Mouse (Mus musculus) CH12.LX (cell line): Measurements from ENCODE around the gene Plxdc1. TPM values are rescaled to one million over a fixed set of nuclear protein-coding genes. Genes with fewer than 3 reads are reported as not detected.
A peak's percentile ranks its signal among the peaks of the same experiment; 100 is the strongest.

Source experiments
- DNase-seq: peaks from one replicate; pipeline ENCODE4 v3.0.0-alpha.2; 2013; ENCODE audit errors: extremely low read depth
- H3K27ac ChIP-seq: 2 replicates; pipeline ENCODE4 v1.5.1; 2012; ENCODE audit warnings: low read depth, mild to moderate bottlenecking, control low read depth, moderate library complexity; ENCODE audit not compliant: insufficient read depth
- H3K27me3 ChIP-seq: replicated peaks from 2 replicates; pipeline ENCODE3; 2012; ENCODE audit warnings: inconsistent platforms
- H3K36me3 ChIP-seq, 2 experiments: replicated peaks in 1 of 2; 2 replicates each; pipeline versions ENCODE3 to v1.6.1; 2012; ENCODE audit warnings: inconsistent platforms in 1 of 2, low read length in 1 of 2, mild to moderate bottlenecking in 1 of 2, mixed read lengths in 1 of 2, moderate library complexity in 1 of 2; ENCODE audit not compliant: control insufficient read depth in 1 of 2, insufficient read depth in 1 of 2
- H3K4me1 ChIP-seq, 2 experiments: 2 replicates each; pipeline ENCODE4 v1.6.1; 2012; ENCODE audit warnings: inconsistent platforms in 1 of 2, moderate library complexity in 1 of 2; ENCODE audit not compliant: insufficient read depth in 2 of 2, control insufficient read depth in 1 of 2
- H3K4me2 ChIP-seq: 2 replicates; pipeline ENCODE4 v1.6.1; 2012; ENCODE audit warnings: low read depth, mild to moderate bottlenecking, control low read depth; ENCODE audit not compliant: poor library complexity, insufficient read depth, severe bottlenecking
- H3K4me3 ChIP-seq, 3 experiments: fragments of 150-350 bp in 1 of 3; sonication (generic) in 1 of 3; replicated peaks in 1 of 3; 2 replicates each; pipeline versions ENCODE3 to v1.5.1; 2011 to 2012; ENCODE audit warnings: low read depth in 2 of 3, low read length in 2 of 3, mild to moderate bottlenecking in 2 of 3, moderate library complexity in 2 of 3, control low read depth in 1 of 3, improper control_type of control experiment in 1 of 3, inconsistent platforms in 1 of 3, mixed read lengths in 1 of 3; ENCODE audit not compliant: poor library complexity in 1 of 3
- H3K79me2 ChIP-seq: replicated peaks from 2 replicates; pipeline ENCODE4 v1.6.1; 2012; ENCODE audit warnings: mild to moderate bottlenecking, moderate library complexity; ENCODE audit not compliant: control insufficient read depth, poor library complexity, insufficient read depth, severe bottlenecking; ENCODE audit errors: extremely low read depth
- H3K9ac ChIP-seq: 2 replicates; pipeline ENCODE4 v1.6.1; 2012; ENCODE audit warnings: low read depth, mild to moderate bottlenecking, control low read depth, moderate library complexity; ENCODE audit not compliant: insufficient read depth
- H3K9me3 ChIP-seq: replicated peaks from 2 replicates; pipeline ENCODE3; 2012; ENCODE audit warnings: low read length, inconsistent platforms, mixed read lengths
- BHLHE40 ChIP-seq: IDR thresholded peaks from 2 replicates; pipeline ENCODE4 v1.6.1; 2011; ENCODE audit warnings: mild to moderate bottlenecking, low read depth, low read length, improper control_type of control experiment
- CHD1 ChIP-seq: IDR thresholded peaks from 2 replicates; pipeline ENCODE4 v1.6.1; 2012; ENCODE audit warnings: low read depth, low read length, improper control_type of control experiment, inconsistent platforms
- CHD2 ChIP-seq: IDR thresholded peaks from 2 replicates; pipeline ENCODE4 v1.6.1; 2011; ENCODE audit warnings: low read length, improper control_type of control experiment
- CTCF ChIP-seq, 2 experiments: IDR thresholded peaks in 1 of 2; conservative IDR thresholded peaks in 1 of 2; 2 replicates each; pipeline ENCODE4 v1.5.1; 2011 to 2012; ENCODE audit warnings: low read depth in 2 of 2, low read length in 2 of 2, improper control_type of control experiment in 1 of 2, inconsistent platforms in 1 of 2, mild to moderate bottlenecking in 1 of 2, moderate library complexity in 1 of 2
- E2F4 ChIP-seq: IDR thresholded peaks from 2 replicates; pipeline ENCODE4 v1.6.1; 2011; ENCODE audit warnings: low read depth, low read length, improper control_type of control experiment; ENCODE audit not compliant: insufficient replicate concordance
- ELF1 ChIP-seq: IDR thresholded peaks from 2 replicates; pipeline ENCODE4 v1.6.1; 2014; ENCODE audit warnings: low read depth, mild to moderate bottlenecking, inconsistent platforms, low read length, improper control_type of control experiment
- EP300 ChIP-seq: IDR thresholded peaks from 2 replicates; pipeline ENCODE4 v1.6.1; 2011; ENCODE audit warnings: low read length, improper control_type of control experiment
- ETS1 ChIP-seq: conservative IDR thresholded peaks from 2 replicates; pipeline ENCODE4 v1.6.1; 2012; ENCODE audit warnings: low read depth, mild to moderate bottlenecking, inconsistent platforms, low read length, improper control_type of control experiment, moderate library complexity
- GABPA ChIP-seq: IDR thresholded peaks from 2 replicates; pipeline ENCODE4 v1.6.1; 2012; ENCODE audit warnings: low read depth, low read length, improper control_type of control experiment, inconsistent platforms; ENCODE audit not compliant: insufficient replicate concordance
- HCFC1 ChIP-seq: IDR thresholded peaks from 2 replicates; pipeline ENCODE4 v1.6.1; 2012; ENCODE audit warnings: low read depth, mild to moderate bottlenecking, inconsistent platforms, low read length, improper control_type of control experiment
- IRF4 ChIP-seq: IDR thresholded peaks from 2 replicates; pipeline ENCODE4 v1.6.1; 2014; ENCODE audit warnings: low read depth, mild to moderate bottlenecking, inconsistent platforms, low read length, improper control_type of control experiment
- JUN ChIP-seq: IDR thresholded peaks from 2 replicates; pipeline ENCODE4 v1.6.1; 2011; ENCODE audit warnings: low read depth, mild to moderate bottlenecking, low read length, improper control_type of control experiment, moderate library complexity; ENCODE audit not compliant: insufficient read depth
- JUND ChIP-seq: conservative IDR thresholded peaks from 2 replicates; pipeline ENCODE4 v1.6.1; 2011; ENCODE audit warnings: low read depth, low read length, improper control_type of control experiment
- KAT2A ChIP-seq: IDR thresholded peaks from 2 replicates; pipeline ENCODE4 v1.6.1; 2012; ENCODE audit warnings: low read length, improper control_type of control experiment, inconsistent platforms; ENCODE audit not compliant: insufficient replicate concordance
- MAFK ChIP-seq: IDR thresholded peaks from 2 replicates; pipeline ENCODE4 v1.6.1; 2011; ENCODE audit warnings: low read length, improper control_type of control experiment; ENCODE audit not compliant: insufficient replicate concordance
- MAX ChIP-seq: IDR thresholded peaks from 2 replicates; pipeline ENCODE4 v1.6.1; 2011; ENCODE audit warnings: low read length, improper control_type of control experiment
- MAZ ChIP-seq: IDR thresholded peaks from 2 replicates; pipeline ENCODE4 v1.6.1; 2012; ENCODE audit warnings: low read depth, mild to moderate bottlenecking, inconsistent platforms, low read length, improper control_type of control experiment, moderate library complexity
- MEF2A ChIP-seq: IDR thresholded peaks from 2 replicates; pipeline ENCODE4 v1.6.1; 2014; ENCODE audit warnings: low read depth, mild to moderate bottlenecking, inconsistent platforms, low read length, improper control_type of control experiment, borderline replicate concordance
- MXI1 ChIP-seq: IDR thresholded peaks from 2 replicates; pipeline ENCODE4 v1.6.1; 2011; ENCODE audit warnings: mild to moderate bottlenecking, low read depth, low read length, improper control_type of control experiment
- MYC ChIP-seq: IDR thresholded peaks from 2 replicates; pipeline ENCODE4 v1.6.1; 2011; ENCODE audit warnings: low read depth, mild to moderate bottlenecking, improper control_type of control experiment, low read length
- NELFE ChIP-seq: IDR thresholded peaks from 2 replicates; pipeline ENCODE4 v1.6.1; 2011; ENCODE audit warnings: low read depth, low read length, improper control_type of control experiment
- NRF1 ChIP-seq: IDR thresholded peaks from 2 replicates; pipeline ENCODE4 v1.6.1; 2014; ENCODE audit warnings: low read depth, mild to moderate bottlenecking, inconsistent platforms, low read length, improper control_type of control experiment, moderate library complexity
- PAX5 ChIP-seq: IDR thresholded peaks from 2 replicates; pipeline ENCODE4 v1.6.1; 2012; ENCODE audit warnings: low read length, inconsistent platforms, mixed read lengths
- POLR2A ChIP-seq: IDR thresholded peaks from 2 replicates; pipeline ENCODE4 v1.6.1; 2011; ENCODE audit warnings: low read depth, mild to moderate bottlenecking, improper control_type of control experiment, low read length
- POLR2AphosphoS2 ChIP-seq: IDR thresholded peaks from 2 replicates; pipeline ENCODE4 v1.6.1; 2011; ENCODE audit warnings: low read depth, low read length, improper control_type of control experiment
- RAD21 ChIP-seq: IDR thresholded peaks from 2 replicates; pipeline ENCODE4 v1.6.1; 2011; ENCODE audit warnings: low read depth, mild to moderate bottlenecking, low read length, improper control_type of control experiment, moderate library complexity
- RCOR1 ChIP-seq: conservative IDR thresholded peaks from 2 replicates; pipeline ENCODE4 v1.6.1; 2012; ENCODE audit warnings: low read depth, mild to moderate bottlenecking, inconsistent platforms, low read length, improper control_type of control experiment
- SIN3A ChIP-seq: IDR thresholded peaks from 2 replicates; pipeline ENCODE4 v1.6.1; 2012; ENCODE audit warnings: low read length, improper control_type of control experiment, inconsistent platforms
- SMC3 ChIP-seq: IDR thresholded peaks from 2 replicates; pipeline ENCODE4 v1.6.1; 2011; ENCODE audit warnings: low read depth, low read length, improper control_type of control experiment
- TBP ChIP-seq: conservative IDR thresholded peaks from 2 replicates; pipeline ENCODE4 v1.6.1; 2011; ENCODE audit warnings: low read depth, low read length, improper control_type of control experiment
- TCF12 ChIP-seq: IDR thresholded peaks from 2 replicates; pipeline ENCODE4 v1.6.1; 2014; ENCODE audit warnings: low read depth, mild to moderate bottlenecking, inconsistent platforms, low read length, improper control_type of control experiment
- UBTF ChIP-seq: IDR thresholded peaks from 2 replicates; pipeline ENCODE4 v1.6.1; 2012; ENCODE audit warnings: low read depth, mild to moderate bottlenecking, inconsistent platforms, low read length, improper control_type of control experiment, moderate library complexity
- USF1 ChIP-seq: IDR thresholded peaks from 2 replicates; pipeline ENCODE4 v1.6.1; 2014; ENCODE audit warnings: low read depth, mild to moderate bottlenecking, inconsistent platforms, low read length, improper control_type of control experiment
- USF2 ChIP-seq: conservative IDR thresholded peaks from 2 replicates; pipeline ENCODE4 v1.6.1; 2011; ENCODE audit warnings: low read depth, low read length, improper control_type of control experiment
- ZC3H11A ChIP-seq: IDR thresholded peaks from 2 replicates; pipeline ENCODE4 v1.6.1; 2012; ENCODE audit warnings: low read depth, mild to moderate bottlenecking, inconsistent platforms, low read length, improper control_type of control experiment
- ZKSCAN1 ChIP-seq: IDR thresholded peaks from 2 replicates; pipeline ENCODE4 v1.6.1; 2012; ENCODE audit warnings: low read depth, inconsistent platforms, low read length, improper control_type of control experiment, borderline replicate concordance
- ZMIZ1 ChIP-seq: IDR thresholded peaks from 2 replicates; pipeline ENCODE4 v1.6.1; 2012; ENCODE audit warnings: low read depth, mild to moderate bottlenecking, inconsistent platforms, low read length, improper control_type of control experiment
- ZNF384 ChIP-seq: IDR thresholded peaks from 2 replicates; pipeline ENCODE4 v1.6.1; 2012; ENCODE audit warnings: low read depth, low read length, improper control_type of control experiment, inconsistent platforms
- dilution Hi-C: fragments of 300-500 bp; cut with MboI; formaldehyde crosslinking; loops from 2 replicates; pipeline ENCODE4 v1.14.3; 2020; ENCODE audit warnings: low sequenced_read_pairs; ENCODE audit not compliant: extremely low pct_unique_long_range_greater_than_20kb, extremely low pct_ligation_motif_present
- in situ Hi-C: fragments of 300-500 bp; cut with MboI; formaldehyde crosslinking; loops from 3 replicates; pipeline ENCODE4 v1.14.3; 2019; ENCODE audit warnings: low sequenced_read_pairs, low pct_ligation_motif_present, low pct_unique_long_range_greater_than_20kb, mixed read lengths
- polyA plus RNA-seq: library from polyadenylated mRNA; unstranded; fragments of >175 nt; gene quantifications from 2 replicates; pipeline ENCODE4 v1.2.1, GENCODE M21; 2012; ENCODE audit warnings: low read depth; ENCODE audit not compliant: insufficient read length
- total RNA-seq, 2 experiments: library from RNA; depleted of rRNA; stranded (reverse); fragments of 300-350 nt in 1 of 2; fragments of >200 nt in 1 of 2; gene quantifications; 2 replicates each; pipeline ENCODE4 v1.2.3; 2012 to 2014

The Plxdc1 gene
- total and polyA plus RNA-seq, 3 experiments, result 0.04 TPM; not detected in 2

- Histone ChIP-seq H3K79me2 (no peaks in the 10 kb centered on the region), H3K9me3 (peaks cover 5% of the 10 kb centered on the region), H3K27me3 (peaks cover 16% of the 10 kb centered on the region), H3K4me2 (no peak overlapping the region), H3K9ac (no peak overlapping the region), H3K36me3 (no peaks in the 10 kb centered on the region), H3K4me3 (no peak overlapping the region)
- DNase-seq, result peak; percentile 30
- in situ Hi-C loops, result loop anchor here (5.0 kb wide), 2 partner anchors 34 to 36 kb away; no protein-coding TSS in a partner anchor
- dilution Hi-C loops, result no loop called here
- TF ChIP-seq JUN, result 0 out of 2 replicates have a peak, but pooled peaks have one; percentile 27
- no peak for TF ChIP-seq ZNF384
- TF ChIP-seq GABPA, result no peak
- TF ChIP-seq USF2, result no peak
- TF ChIP-seq MYC, result no peak
- peak; percentile 45; the same call in 1 of the 2 replicates for TF ChIP-seq JUND
- no peak for TF ChIP-seq MAX
- TF ChIP-seq POLR2A, result no peak
- TF ChIP-seq CTCF (conservative IDR thresholded peaks at IDR 0.05 in 1 of 2, IDR thresholded peaks at IDR 0.05 in 1 of 2; ENCODE audit: low read depth in 2 of 2, low read length in 2 of 2), result no peak
- no peak for TF ChIP-seq E2F4
- no peak for TF ChIP-seq CHD1
- peak; percentile 74 for TF ChIP-seq MAFK
- TF ChIP-seq NRF1, result no peak
- no peak for TF ChIP-seq HCFC1
- TF ChIP-seq SIN3A, result 0 out of 2 replicates have a peak, but pooled peaks have one; percentile 31
- TF ChIP-seq ZKSCAN1, result no peak
- no peak for TF ChIP-seq PAX5
- no peak for TF ChIP-seq TCF12
- no peak for TF ChIP-seq USF1
- TF ChIP-seq BHLHE40, result no peak
- no peak for TF ChIP-seq ELF1
- no peak for TF ChIP-seq ZC3H11A
- TF ChIP-seq RAD21, result no peak
- no peak for TF ChIP-seq ZMIZ1
- TF ChIP-seq KAT2A, result no peak
- TF ChIP-seq ETS1, result no peak
- TF ChIP-seq MEF2A, result no peak
- TF ChIP-seq RCOR1, result no peak
- no peak for TF ChIP-seq SMC3
- TF ChIP-seq EP300, result peak; percentile 38; the same call in 1 of the 2 replicates
- TF ChIP-seq MAZ, result no peak
- no peak; the same call in 1 of the 2 replicates for TF ChIP-seq MXI1
- no peak for TF ChIP-seq NELFE
- TF ChIP-seq IRF4, result 0 out of 2 replicates have a peak, but pooled peaks have one; percentile 51
- no peak for TF ChIP-seq POLR2AphosphoS2
- TF ChIP-seq TBP, result 0 out of 2 replicates have a peak, but pooled peaks have one; percentile 21
- no peak for TF ChIP-seq UBTF
- TF ChIP-seq CHD2, result no peak
- TF ChIP-seq, all 38 proteins: peak for 7
- H3K4me1 ChIP-seq, result peaks cover 6 to 12% of the 10 kb centered on the region in 2 experiments
- no peak overlapping the region for H3K27ac ChIP-seq
Observed at GRCm38 (mm10) chr11:97935913-97936575, 50.2 kb downstream of the Plxdc1 start.
